Mouse (Mus musculus) forebrain, postnatal 0 days (tissue): ENCODE data around the gene Elmod2. TPM values are rescaled to one million over a fixed set of nuclear protein-coding genes. Genes with fewer than 3 reads are reported as not detected.
A peak's percentile ranks its signal among the peaks of the same experiment; 100 is the strongest.

ENCODE experiments used
- ATAC-seq: fragments of 200-750 bp; cut with Nextera tagmentation; 2 replicates; pipeline ENCODE4 v1.8.0; 2017; ENCODE audit warnings: mild to moderate bottlenecking, moderate library complexity
- DNase-seq: peaks from one replicate; pipeline ENCODE4 v3.0.0-alpha.2; 2015
- H3K27ac ChIP-seq: fragments of 300-500 bp; sonication (generic); 2 replicates; pipeline ENCODE4 v1.5.1; 2014; ENCODE audit warnings: low read depth, mild to moderate bottlenecking, antibody characterized with exemption, low read length, moderate library complexity, mixed read lengths
- H3K27me3 ChIP-seq: fragments of 300-500 bp; sonication (generic); 2 replicates; pipeline ENCODE4 v1.6.1; 2014; ENCODE audit warnings: mild to moderate bottlenecking, low read length, mixed read lengths; ENCODE audit not compliant: insufficient read depth
- H3K36me3 ChIP-seq: fragments of 300-500 bp; sonication (generic); 2 replicates; pipeline ENCODE4 v1.6.1; 2014; ENCODE audit warnings: mild to moderate bottlenecking, moderate library complexity; ENCODE audit not compliant: insufficient read depth
- H3K4me1 ChIP-seq: fragments of 300-500 bp; sonication (generic); 2 replicates; pipeline ENCODE4 v1.6.1; 2014; ENCODE audit warnings: antibody characterized with exemption; ENCODE audit not compliant: insufficient read depth
- H3K4me2 ChIP-seq: fragments of 300-500 bp; sonication (generic); 2 replicates; pipeline ENCODE4 v1.6.1; 2014; ENCODE audit warnings: low read depth, mild to moderate bottlenecking, moderate library complexity
- H3K4me3 ChIP-seq: fragments of 300-500 bp; sonication (generic); 2 replicates; pipeline ENCODE4 v1.5.1; 2014; ENCODE audit warnings: low read depth, low read length, mixed read lengths
- H3K9ac ChIP-seq: fragments of 300-500 bp; sonication (generic); 2 replicates; pipeline ENCODE4 v1.6.1; 2014; ENCODE audit warnings: mild to moderate bottlenecking
- H3K9me3 ChIP-seq: fragments of 300-500 bp; sonication (generic); 2 replicates; pipeline ENCODE4 v1.6.1; 2016; ENCODE audit warnings: low read length
- CTCF ChIP-seq: sonication (generic); IDR thresholded peaks from 2 replicates; pipeline ENCODE4 v1.5.1; 2016; ENCODE audit warnings: antibody characterized with exemption, control low read depth, low read depth
- WGBS: fragments of 180-500 bp; shearing (Covaris S2); extraction: QIAGEN DNeasy Blood & Tissue Kit; methylation state at CpG from one replicate; pipeline ENCODE4 v1.1.7; 2014; 5-methylcytosine and 5-hydroxymethylcytosine counted together
- polyA plus RNA-seq: library from polyadenylated mRNA; unstranded; fragments of >200 nt; fragmentation: Nextera tagmentation; extraction: Ambion mirVana; gene quantifications from 2 replicates; pipeline ENCODE4 v1.2.1, GENCODE M21; 2015
- total RNA-seq: library from RNA; depleted of rRNA; stranded (reverse); fragments of >200 nt; gene quantifications from 2 replicates; pipeline ENCODE4 v1.2.3, GENCODE M21; 2014; rRNA removed

The Elmod2 gene
- total RNA-seq (20.0 and 25.6 TPM in 2 replicates), polyA plus RNA-seq (6.7 and 10.0 TPM in 2 replicates)

- TF ChIP-seq CTCF = no peak
- Histone ChIP-seq H3K27me3 (no peaks in the 10 kb centered on the region), H3K4me1 (no peaks in the 10 kb centered on the region), H3K4me3 (peak within 1 kb of the TSS; percentile 83), H3K9me3 (no peaks in the 10 kb centered on the region), H3K36me3 (peaks cover 14% of the 10 kb centered on the region; the same call in 1 of the 2 replicates), H3K9ac (peak within 1 kb of the TSS; percentile 80), H3K27ac (peak within 1 kb of the TSS; percentile 90), H3K4me2 (peak within 1 kb of the TSS; percentile 85)
- DNase-seq = peak; percentile 98
- 2% methylated on average over 80 of the region's 85 CpGs for WGBS
- peak; percentile 98 for ATAC-seq
Measured at GRCm38 (mm10) chr8:83331899-83332697, at the start of gene Elmod2. Gene Elmod2 (minus strand): TSS chr8:83332486.

GRCm38 (mm10) chr8:83381016-83381415, 48.7 kb upstream of the Elmod2 start:
- Histone ChIP-seq H3K9me3 (no peaks in the 10 kb centered on the region), H3K4me3 (no peak overlapping the region), H3K4me2 (no peak overlapping the region), H3K9ac (no peak overlapping the region), H3K27ac (no peak overlapping the region), H3K4me1 (no peaks in the 10 kb centered on the region), H3K27me3 (no peaks in the 10 kb centered on the region), H3K36me3 (no peaks in the 10 kb centered on the region)
- no peak for TF ChIP-seq CTCF
- no peak for DNase-seq
- no peak for ATAC-seq
- 79% methylated on average over 2 of the region's 2 CpGs for WGBS

- ATAC-seq (no peak), DNase-seq (no peak)
- H3K4me3 ChIP-seq = no peak overlapping the region
- H3K36me3 ChIP-seq = no peaks in the 10 kb centered on the region
- no peak overlapping the region for H3K9ac ChIP-seq
- TF ChIP-seq CTCF = no peak
- H3K27me3 ChIP-seq = no peaks in the 10 kb centered on the region
- WGBS = 74% methylated on average over 4 of the region's 4 CpGs
- H3K27ac ChIP-seq = no peak overlapping the region
- no peaks in the 10 kb centered on the region for H3K9me3 ChIP-seq
- H3K4me2 ChIP-seq = no peak overlapping the region
- H3K4me1 ChIP-seq = no peaks in the 10 kb centered on the region
Measured at GRCm38 (mm10) chr8:83380141-83380540, 47.9 kb upstream of the Elmod2 start.

GRCm38 (mm10) chr8:83377231-83377630, 44.9 kb upstream of the Elmod2 start:
- H3K4me2 ChIP-seq = no peak overlapping the region
- no peak for ATAC-seq
- no peaks in the 10 kb centered on the region for H3K4me1 ChIP-seq
- H3K4me3 ChIP-seq = no peak overlapping the region
- H3K36me3 ChIP-seq = no peaks in the 10 kb centered on the region
- H3K9me3 ChIP-seq = no peaks in the 10 kb centered on the region
- no peaks in the 10 kb centered on the region for H3K27me3 ChIP-seq
- no peak for TF ChIP-seq CTCF
- no peak overlapping the region for H3K27ac ChIP-seq
- no peak for DNase-seq
- H3K9ac ChIP-seq = no peak overlapping the region

- Histone ChIP-seq H3K4me3 (no peak overlapping the region), H3K9ac (no peak overlapping the region), H3K9me3 (no peaks in the 10 kb centered on the region), H3K27me3 (no peaks in the 10 kb centered on the region), H3K36me3 (no peaks in the 10 kb centered on the region), H3K27ac (no peak overlapping the region), H3K4me2 (no peak overlapping the region), H3K4me1 (no peaks in the 10 kb centered on the region)
- no peak for TF ChIP-seq CTCF
- DNase-seq (no peak), ATAC-seq (no peak)
- WGBS = 72% methylated on average over 7 of the region's 7 CpGs
Measured at GRCm38 (mm10) chr8:83363156-83363769, 31.0 kb upstream of the Elmod2 start.

- H3K4me2 ChIP-seq = no peak overlapping the region
- H3K27me3 ChIP-seq = no peaks in the 10 kb centered on the region
- no peak overlapping the region for H3K4me3 ChIP-seq
- H3K27ac ChIP-seq = no peak overlapping the region
- no peaks in the 10 kb centered on the region for H3K9me3 ChIP-seq
- no peak overlapping the region for H3K9ac ChIP-seq
- H3K36me3 ChIP-seq = no peaks in the 10 kb centered on the region
- WGBS = 97% methylated on average over 2 of the region's 2 CpGs
- H3K4me1 ChIP-seq = no peaks in the 10 kb centered on the region
- no peak for TF ChIP-seq CTCF
- no peak for ATAC-seq
- no peak for DNase-seq
Measured at GRCm38 (mm10) chr8:83351315-83351714, 19.0 kb upstream of the Elmod2 start.

GRCm38 (mm10) chr8:83348263-83348662, 16.0 kb upstream of the Elmod2 start, which contains the start of gene Mgat4d:
Gene Mgat4d (plus strand): TSS chr8:83348471.
- ATAC-seq = no peak

More at GRCm38 (mm10) chr8:83348263-83348662, 16.0 kb upstream of the Elmod2 start, which contains the start of gene Mgat4d:
- H3K9ac ChIP-seq = no peak within 1 kb of the TSS
- DNase-seq = no peak
- H3K9me3 ChIP-seq = no peaks in the 10 kb centered on the region
- no peaks in the 10 kb centered on the region for H3K36me3 ChIP-seq
- no peak within 1 kb of the TSS for H3K4me2 ChIP-seq
- no peak within 1 kb of the TSS for H3K27ac ChIP-seq
- TF ChIP-seq CTCF = no peak
- 88% methylated on average over 18 of the region's 18 CpGs for WGBS
- H3K4me1 ChIP-seq = no peaks in the 10 kb centered on the region
- H3K27me3 ChIP-seq = no peaks in the 10 kb centered on the region
- H3K4me3 ChIP-seq = no peak within 1 kb of the TSS
